Mouse (Mus musculus): ENCODE measurements at regions not wholly inside any gene's neighbourhood (a gene's known extent, or its start where the extent isn't known, plus 50 kb on each side); places are given as distances from the start of the nearest gene placed in this dataset.

- Histone ChIP-seq H3K9me3 (replicated peaks) (no peaks in the 10 kb centered on the region), H3K4me1 (ENCODE audit: insufficient read depth, low read depth, low read length) (no peaks in the 10 kb centered on the region), H3K27me3 (ENCODE audit: insufficient read depth, low read length) (0 out of 2 replicates have a peak, but pooled peaks cover 3% of the 10 kb centered on the region), H3K4me3 (ENCODE audit: low read depth, low read length) (no peak overlapping the region), H3K36me3 (replicated peaks) (no peaks in the 10 kb centered on the region)
- DNase-seq (ENCODE audit: low spot score) = no peak
- TF ChIP-seq GATA1 (IDR thresholded peaks at IDR 0.05; ENCODE audit: borderline replicate concordance, low read length) (no peak), POLR2AphosphoS5 (IDR thresholded peaks at IDR 0.05; ENCODE audit: insufficient replicate concordance, low read depth, low read length) (no peak), TAL1 (conservative IDR thresholded peaks at IDR 0.05; ENCODE audit: low read depth, low read length) (no peak), GATA2 (IDR thresholded peaks at IDR 0.05; ENCODE audit: borderline replicate concordance, low read depth, low read length) (no peak), CTCF (IDR thresholded peaks at IDR 0.05; ENCODE audit: low read depth, low read length) (no peak)
- ATAC-seq (ENCODE audit: extremely low read depth, insufficient number of reproducible peaks, low FRiP score, poor library complexity, severe bottlenecking) = no peak
Observed at GRCm38 (mm10) chr9:41375984-41376651, 214.6 kb upstream of the Ubash3b start.

- Histone ChIP-seq H3K27me3 (ENCODE audit: insufficient read depth, low read length) (0 out of 2 replicates have a peak, but pooled peaks cover 3% of the 10 kb centered on the region), H3K4me1 (ENCODE audit: insufficient read depth, low read depth, low read length) (no peaks in the 10 kb centered on the region), H3K9me3 (replicated peaks) (no peaks in the 10 kb centered on the region), H3K4me3 (ENCODE audit: low read depth, low read length) (no peak overlapping the region), H3K36me3 (replicated peaks) (no peaks in the 10 kb centered on the region)
- DNase-seq (ENCODE audit: low spot score) = no peak
- ATAC-seq (ENCODE audit: extremely low read depth, insufficient number of reproducible peaks, low FRiP score, poor library complexity, severe bottlenecking) = no peak
- TF ChIP-seq CTCF (IDR thresholded peaks at IDR 0.05; ENCODE audit: low read depth, low read length) (no peak), POLR2AphosphoS5 (IDR thresholded peaks at IDR 0.05; ENCODE audit: insufficient replicate concordance, low read depth, low read length) (no peak), GATA2 (IDR thresholded peaks at IDR 0.05; ENCODE audit: borderline replicate concordance, low read depth, low read length) (no peak), GATA1 (IDR thresholded peaks at IDR 0.05; ENCODE audit: borderline replicate concordance, low read length) (no peak)
Observed at GRCm38 (mm10) chr9:41374591-41375481, 213.3 kb upstream of the Ubash3b start.

GRCm38 (mm10) chr9:41366405-41366804 lies 204.9 kb upstream of the Ubash3b start:
- H3K36me3 ChIP-seq (replicated peaks) = no peaks in the 10 kb centered on the region
- TF ChIP-seq TAL1 (conservative IDR thresholded peaks at IDR 0.05; ENCODE audit: low read depth, low read length) (no peak), CTCF (IDR thresholded peaks at IDR 0.05; ENCODE audit: low read depth, low read length) (no peak), POLR2AphosphoS5 (IDR thresholded peaks at IDR 0.05; ENCODE audit: insufficient replicate concordance, low read depth, low read length) (no peak), GATA2 (IDR thresholded peaks at IDR 0.05; ENCODE audit: borderline replicate concordance, low read depth, low read length) (no peak), GATA1 (IDR thresholded peaks at IDR 0.05; ENCODE audit: borderline replicate concordance, low read length) (no peak)
- no peaks in the 10 kb centered on the region for H3K4me1 ChIP-seq (ENCODE audit: insufficient read depth, low read depth, low read length)
- no peaks in the 10 kb centered on the region; the same call in 1 of the 2 replicates for H3K27me3 ChIP-seq (ENCODE audit: insufficient read depth, low read length)
- DNase-seq (ENCODE audit: low spot score) (no peak), ATAC-seq (ENCODE audit: extremely low read depth, insufficient number of reproducible peaks, low FRiP score, poor library complexity, severe bottlenecking) (no peak)
- no peak overlapping the region for H3K4me3 ChIP-seq (ENCODE audit: low read depth, low read length)
- H3K9me3 ChIP-seq (replicated peaks) = no peaks in the 10 kb centered on the region

- no peak overlapping the region for H3K4me3 ChIP-seq (ENCODE audit: low read depth, low read length)
- TF ChIP-seq GATA2 (IDR thresholded peaks at IDR 0.05; ENCODE audit: borderline replicate concordance, low read depth, low read length) (no peak), TAL1 (conservative IDR thresholded peaks at IDR 0.05; ENCODE audit: low read depth, low read length) (no peak), CTCF (IDR thresholded peaks at IDR 0.05; ENCODE audit: low read depth, low read length) (no peak), GATA1 (IDR thresholded peaks at IDR 0.05; ENCODE audit: borderline replicate concordance, low read length) (no peak), POLR2AphosphoS5 (IDR thresholded peaks at IDR 0.05; ENCODE audit: insufficient replicate concordance, low read depth, low read length) (no peak)
- DNase-seq (ENCODE audit: low spot score) (no peak), ATAC-seq (ENCODE audit: extremely low read depth, insufficient number of reproducible peaks, low FRiP score, poor library complexity, severe bottlenecking) (no peak)
- H3K9me3 ChIP-seq (replicated peaks) = no peaks in the 10 kb centered on the region
- H3K27me3 ChIP-seq (ENCODE audit: insufficient read depth, low read length) = no peaks in the 10 kb centered on the region; the same call in 1 of the 2 replicates
- H3K4me1 ChIP-seq (ENCODE audit: insufficient read depth, low read depth, low read length) = no peaks in the 10 kb centered on the region
- no peaks in the 10 kb centered on the region for H3K36me3 ChIP-seq (replicated peaks)
Observed at GRCm38 (mm10) chr9:41365251-41365650, 203.8 kb upstream of the Ubash3b start.

GRCm38 (mm10) chr9:41364442-41365250 lies 203.1 kb upstream of the Ubash3b start:
- H3K4me1 ChIP-seq (ENCODE audit: insufficient read depth, low read depth, low read length) = no peaks in the 10 kb centered on the region
- TF ChIP-seq GATA1 (IDR thresholded peaks at IDR 0.05; ENCODE audit: borderline replicate concordance, low read length) (no peak), TAL1 (conservative IDR thresholded peaks at IDR 0.05; ENCODE audit: low read depth, low read length) (no peak), CTCF (IDR thresholded peaks at IDR 0.05; ENCODE audit: low read depth, low read length) (no peak), POLR2AphosphoS5 (IDR thresholded peaks at IDR 0.05; ENCODE audit: insufficient replicate concordance, low read depth, low read length) (no peak), GATA2 (IDR thresholded peaks at IDR 0.05; ENCODE audit: borderline replicate concordance, low read depth, low read length) (no peak)
- ATAC-seq (ENCODE audit: extremely low read depth, insufficient number of reproducible peaks, low FRiP score, poor library complexity, severe bottlenecking) (no peak), DNase-seq (ENCODE audit: low spot score) (no peak)
- no peaks in the 10 kb centered on the region; the same call in 1 of the 2 replicates for H3K27me3 ChIP-seq (ENCODE audit: insufficient read depth, low read length)
- H3K4me3 ChIP-seq (ENCODE audit: low read depth, low read length) = no peak overlapping the region
- no peaks in the 10 kb centered on the region for H3K36me3 ChIP-seq (replicated peaks)
- H3K9me3 ChIP-seq (replicated peaks) = no peaks in the 10 kb centered on the region

Measured in G1E (cell line).